Mouse (Mus musculus) bone marrow macrophage, adult 2 months (primary cell): ENCODE data around the gene Pde4d.

ENCODE experiments used
- CTCF ChIP-seq: IDR thresholded peaks from 2 replicates; pipeline ENCODE4 v1.5.1; 2012; ENCODE audit warnings: low read depth, mild to moderate bottlenecking, low read length, moderate library complexity
- POLR2A ChIP-seq: IDR thresholded peaks from 2 replicates; pipeline ENCODE4 v1.6.1; 2012; ENCODE audit warnings: mild to moderate bottlenecking, low read depth, low read length, borderline replicate concordance

- TF ChIP-seq POLR2A = no peak
- no peak for TF ChIP-seq CTCF
Measured at GRCm38 (mm10) chr13:109915501-109915900, 1465.8 kb downstream of the Pde4d start.
